Mouse (Mus musculus) ovary, adult 2 months (tissue): ENCODE measurements around the gene Nuak2. TPM values are rescaled to one million over a fixed set of nuclear protein-coding genes. Genes with fewer than 3 reads are reported as not detected.

ENCODE experiments used
- polyA plus RNA-seq: library from polyadenylated mRNA; depleted of rRNA; stranded (reverse); fragments of >200 nt; gene quantifications from 2 replicates; pipeline ENCODE4 v1.2.3, GENCODE M21; 2012; rRNA removed

Nuak2 gene
- polyA plus RNA-seq: 5.9 and 6.9 TPM in 2 replicates

GRCm38 (mm10) chr1:132315889-132316624, at the start of gene Nuak2:
TSS of gene Nuak2 (plus strand) at chr1:132316126.

GRCm38 (mm10) chr1:132298425-132298800, 17.5 kb upstream of the Nuak2 start, which contains the start of gene Klhdc8a:
TSS of gene Klhdc8a (plus strand) at chr1:132298626.

Other genes with a start within 250 kb of the Nuak2 start
- gene Mfsd4a, start 248.1 kb upstream of the Nuak2 start, polyA plus RNA-seq: 14.8 and 19.9 TPM in 2 replicates
- 20.8 and 24.6 TPM in 2 replicates for gene Cdk18, start 176.4 kb upstream of the Nuak2 start, polyA plus RNA-seq
- 0.19 and 0.25 TPM in 2 replicates for gene Lemd1, start 124.7 kb upstream of the Nuak2 start, polyA plus RNA-seq
- gene AC124108.1, start 124.7 kb upstream of the Nuak2 start, polyA plus RNA-seq: 0.23 and 0.35 TPM in 2 replicates
- not detected in 2 replicates for gene Gm10188, start 86.4 kb upstream of the Nuak2 start, polyA plus RNA-seq
- 1.6 and 1.7 TPM in 2 replicates for gene Klhdc8a, start 17.5 kb upstream of the Nuak2 start, polyA plus RNA-seq
- gene Tmcc2, start 75.2 kb downstream of the Nuak2 start, polyA plus RNA-seq: 20.9 and 21.6 TPM in 2 replicates
- gene Dstyk, start 101.4 kb downstream of the Nuak2 start, polyA plus RNA-seq: 15.3 and 19.1 TPM in 2 replicates
- 9.5 and 11.5 TPM in 2 replicates for gene Rbbp5, start 161.2 kb downstream of the Nuak2 start, polyA plus RNA-seq
- gene Tmem81, start 190.1 kb downstream of the Nuak2 start, polyA plus RNA-seq: 1.2 and 1.8 TPM in 2 replicates
- 1.3 and 2.0 TPM in 2 replicates for gene Cntn2, start 227.1 kb downstream of the Nuak2 start, polyA plus RNA-seq